Comparison of ENCODE assay signal across 8 mouse cellular contexts in genomic region chr9:86466990-86467870, GRCm38 (mm10). TPM values are rescaled to one million over a fixed set of nuclear protein-coding genes. Genes with fewer than 3 reads are reported as not detected.
DNase-seq lines count a peak whose midpoint lies in the region; ATAC-seq and TF ChIP-seq lines count a peak whose summit lies in the region.

Dop1a (plus strand) TSS chr9:86467154.

- H3K27me3 ChIP-seq in embryonic facial prominence, embryonic 15.5 days: 0 out of 2 replicates have a peak, but pooled peaks cover 3% of the 10 kb centered on the region
- no peaks in the 10 kb centered on the region for H3K27me3 ChIP-seq in kidney, embryonic 14.5 days (ENCODE audit: control insufficient read depth, insufficient read depth, low read length)
- H3K27me3 ChIP-seq in liver, adult 2 months (ENCODE audit: control insufficient read depth, insufficient read depth, low read length): no peaks in the 10 kb centered on the region
- H3K27me3 ChIP-seq in myocyte (ENCODE audit: control insufficient read depth, insufficient read depth, insufficient read length): no peaks in the 10 kb centered on the region
- no peaks in the 10 kb centered on the region for H3K27me3 ChIP-seq in splenic B cell, adult 2 months (ENCODE audit: control insufficient read depth, insufficient read depth, low read length, poor library complexity, severe bottlenecking)

- under 1% methylated on average over 93 of the region's 93 CpGs for WGBS in bone marrow, adult 2 months
- under 1% methylated on average over 88 of the region's 93 CpGs for whole genome bisulfite sequencing in embryonic facial prominence, embryonic 15.5 days
- WGBS in kidney, embryonic 14.5 days: under 1% methylated on average over 74 of the region's 93 CpGs
- under 1% methylated on average over 93 of the region's 93 CpGs for WGBS in liver, adult 2 months

- H3K4me2 ChIP-seq in embryonic facial prominence, embryonic 15.5 days (replicated peaks): peak within 1 kb of the TSS; percentile 69
- peak within 1 kb of the TSS; percentile 82 for H3K4me2 ChIP-seq in kidney, embryonic 14.5 days (replicated peaks; ENCODE audit: low read depth, low read length)
- H3K4me2 ChIP-seq in myocyte (ENCODE audit: low read depth): peak within 1 kb of the TSS; percentile 69

- TF ChIP-seq CTCF in bone marrow, adult 2 months (IDR thresholded peaks at IDR 0.05; ENCODE audit: control insufficient read depth, insufficient read depth, low read length): peak; percentile 87; the same call in 1 of the 2 replicates
- peak; percentile 90 for TF ChIP-seq CTCF in liver, adult 2 months (IDR thresholded peaks at IDR 0.05; ENCODE audit: low read depth, low read length)

- H3K27ac ChIP-seq in bone marrow, adult 2 months (ENCODE audit: control insufficient read depth, insufficient read depth, low read depth, low read length, poor library complexity): peak within 1 kb of the TSS; percentile 90
- peak within 1 kb of the TSS; percentile 75 for H3K27ac ChIP-seq in embryonic facial prominence, embryonic 15.5 days (replicated peaks)
- H3K27ac ChIP-seq in kidney, embryonic 14.5 days (ENCODE audit: low read depth, low read length): no peak within 1 kb of the TSS
- H3K27ac ChIP-seq in liver, adult 2 months (replicated peaks; ENCODE audit: insufficient read depth, low read depth, low read length): peak within 1 kb of the TSS; percentile 83

- peak; percentile 67; the same call in 1 of the 2 replicates for TF ChIP-seq POLR2A in bone marrow, adult 2 months (IDR thresholded peaks at IDR 0.05; ENCODE audit: borderline replicate concordance, control insufficient read depth, low read depth, low read length)
- TF ChIP-seq POLR2A in liver, adult 2 months (IDR thresholded peaks at IDR 0.05; ENCODE audit: extremely low read depth, insufficient read depth, low read length): peak; percentile 61
- peak; percentile 94 for TF ChIP-seq POLR2A in myocyte (IDR thresholded peaks at IDR 0.05; ENCODE audit: insufficient read length, low read depth)

- H3K4me1 ChIP-seq in bone marrow, adult 2 months (ENCODE audit: control insufficient read depth, insufficient read depth, low read length): no peaks in the 10 kb centered on the region
- H3K4me1 ChIP-seq in embryonic facial prominence, embryonic 15.5 days: peaks cover 16% of the 10 kb centered on the region
- peaks cover 3% of the 10 kb centered on the region; the same call in 1 of the 2 replicates for H3K4me1 ChIP-seq in kidney, embryonic 14.5 days (ENCODE audit: control insufficient read depth, insufficient read depth, low read length)
- H3K4me1 ChIP-seq in liver, adult 2 months (ENCODE audit: control insufficient read depth, insufficient read depth, low read length): peaks cover 7% of the 10 kb centered on the region; the same call in 1 of the 2 replicates

- no peaks in the 10 kb centered on the region for H3K9me3 ChIP-seq in embryonic facial prominence, embryonic 15.5 days (replicated peaks)
- H3K9me3 ChIP-seq in kidney, embryonic 14.5 days (ENCODE audit: control insufficient read depth, low read length): no peaks in the 10 kb centered on the region

- H3K4me3 ChIP-seq in bone marrow, adult 2 months (replicated peaks; ENCODE audit: control insufficient read depth, low read depth, low read length): peak within 1 kb of the TSS; percentile 59
- peak within 1 kb of the TSS; percentile 90 for H3K4me3 ChIP-seq in embryonic facial prominence, embryonic 15.5 days (replicated peaks)
- H3K4me3 ChIP-seq in kidney, embryonic 14.5 days (ENCODE audit: low read length): peak within 1 kb of the TSS; percentile 84
- H3K4me3 ChIP-seq in liver, adult 2 months (ENCODE audit: insufficient read depth, low read depth, low read length): peak within 1 kb of the TSS; percentile 61
- H3K4me3 ChIP-seq in myocyte: peak within 1 kb of the TSS; percentile 28

- peak; percentile 82 for DNase-seq in 416B (ENCODE audit: low read depth)
- DNase-seq in heart, adult 8-10 months (ENCODE audit: low spot score): peak; percentile 81
- DNase-seq in liver, adult 2 months (ENCODE audit: extremely low read depth, low read depth, low spot score): peak; percentile 83
- peak; percentile 95 for DNase-seq in splenic B cell, adult 2 months (ENCODE audit: low read depth, low spot score)

- peak within 1 kb of the TSS; percentile 66 for H3K9ac ChIP-seq in embryonic facial prominence, embryonic 15.5 days
- H3K9ac ChIP-seq in kidney, embryonic 14.5 days (ENCODE audit: low read depth, low read length): peak within 1 kb of the TSS; percentile 87
- peak within 1 kb of the TSS; percentile 98 for H3K9ac ChIP-seq in liver, adult 2 months (ENCODE audit: low read depth, low read length)

- H3ac ChIP-seq in myocyte (ENCODE audit: control insufficient read depth, insufficient read length): peak within 1 kb of the TSS; percentile 84

- no peaks in the 10 kb centered on the region for H3K36me3 ChIP-seq in embryonic facial prominence, embryonic 15.5 days
- H3K36me3 ChIP-seq in kidney, embryonic 14.5 days (ENCODE audit: control insufficient read depth, insufficient read depth, low read length): no peaks in the 10 kb centered on the region
- H3K36me3 ChIP-seq in liver, adult 2 months (ENCODE audit: control insufficient read depth, insufficient read depth, low read length): no peaks in the 10 kb centered on the region
- no peaks in the 10 kb centered on the region for H3K36me3 ChIP-seq in myocyte (ENCODE audit: control insufficient read depth, insufficient read depth)
- no peaks in the 10 kb centered on the region for H3K36me3 ChIP-seq in splenic B cell, adult 2 months (ENCODE audit: control insufficient read depth, insufficient read depth, low read length, poor library complexity, severe bottlenecking)

- H3K79me2 ChIP-seq in liver, adult 2 months (ENCODE audit: control insufficient read depth, insufficient read depth, low read length): peaks cover 11% of the 10 kb centered on the region
- H3K79me2 ChIP-seq in myocyte (ENCODE audit: control insufficient read depth, insufficient read depth): peaks cover 8% of the 10 kb centered on the region

- peak; percentile 95 for ATAC-seq in embryonic facial prominence, embryonic 15.5 days (ENCODE audit: insufficient number of reproducible peaks, low FRiP score, low TSS enrichment, low read depth)
- peak; percentile 95 for ATAC-seq in kidney, embryonic 14.5 days (ENCODE audit: low FRiP score, low TSS enrichment)

TF ChIP-seq in myocyte, 11 proteins besides CTCF, POLR2A, EP300 and RAD21:
- no peak for TF ChIP-seq USF1 (IDR thresholded peaks at IDR 0.05; ENCODE audit: low read depth)
- TF ChIP-seq SRF (IDR thresholded peaks at IDR 0.05; ENCODE audit: control insufficient read depth, insufficient read length, low read depth): no peak
- peak; percentile 61 for TF ChIP-seq E2F4 (IDR thresholded peaks at IDR 0.05; ENCODE audit: insufficient read depth)
- peak in 1 of 3 experiments; percentile 56 for TF ChIP-seq MYOD1 (IDR thresholded peaks at IDR 0.05; ENCODE audit: control insufficient read depth in 1 of 3, insufficient read length in 2 of 3, low read depth in 2 of 3)
- no peak for TF ChIP-seq MAX (IDR thresholded peaks at IDR 0.05; ENCODE audit: low read depth)
- TF ChIP-seq MYOG (IDR thresholded peaks at IDR 0.05; ENCODE audit: control insufficient read depth in 1 of 3, insufficient read depth in 1 of 3, insufficient read length in 2 of 3, low read depth in 2 of 3): peak in 1 of 3 experiments; percentile 19
- peak; percentile 4 for TF ChIP-seq TCF3 (IDR thresholded peaks at IDR 0.05; ENCODE audit: insufficient read length, low read depth)
- peak; percentile 87 for TF ChIP-seq POLR2AphosphoS2 (IDR thresholded peaks at IDR 0.05; ENCODE audit: insufficient read length, low read depth)
TF ChIP-seq in myocyte: peak in this region for 5.

RNA-seq across cellular contexts. Expression of gene Dop1a, which starts in this region (rescaled TPM):
- 7.1 and 15.5 TPM in 2 replicates for polyA plus RNA-seq in bone marrow, adult 2 months (2011; ENCODE audit: insufficient read depth, insufficient read length, low replicate concordance, missing spikeins)
- polyA plus RNA-seq in embryonic facial prominence, embryonic 15.5 days (2015; fragmentation: Nextera tagmentation; extraction: Ambion mirVana): 16.4 and 16.8 TPM in 2 replicates
- 10 to 100 TPM; 15.6 to 20.0 (median 18.1) TPM for total RNA-seq in heart, adult 8-10 months (2022)
- polyA plus RNA-seq in kidney, embryonic 14.5 days (2014; fragmentation: Nextera tagmentation; extraction: Ambion mirVana): 15.7 and 18.5 TPM in 2 replicates
- total RNA-seq in liver, adult 2 months (2014; rRNA removed): 25.2 and 25.9 TPM in 2 replicates
- polyA plus RNA-seq in liver, adult 2 months (2012; rRNA removed): 3.8 and 5.9 TPM in 2 replicates
- 3.1 TPM for polyA plus RNA-seq in myocyte (2012; fragmentation: generic; extraction: Trizol)

Comparison
In these comparisons a context has a peak if more than half of its experiments do, and no peak if none do; other contexts are left out.
1. H3K4me3 ChIP-seq: peak in every context shown above with its lines; median percentile 90 in embryonic facial prominence, embryonic 15.5 days; 84 in kidney, embryonic 14.5 days; 61 in liver, adult 2 months; 59 in bone marrow, adult 2 months; 28 in myocyte.